Mouse (Mus musculus) CD4-positive naive resting alpha-beta T cell, adult 57 days (primary cell): ENCODE measurements around the gene Sstr1. TPM values are rescaled to one million over a fixed set of nuclear protein-coding genes. Genes with fewer than 3 reads are reported as not detected.

Experiments used
- total RNA-seq: library from RNA; stranded (reverse); gene quantifications from one replicate; pipeline ENCODE4 v1.2.4, GENCODE M21; 2023

Sstr1 gene
- total RNA-seq = not detected

DNA sequence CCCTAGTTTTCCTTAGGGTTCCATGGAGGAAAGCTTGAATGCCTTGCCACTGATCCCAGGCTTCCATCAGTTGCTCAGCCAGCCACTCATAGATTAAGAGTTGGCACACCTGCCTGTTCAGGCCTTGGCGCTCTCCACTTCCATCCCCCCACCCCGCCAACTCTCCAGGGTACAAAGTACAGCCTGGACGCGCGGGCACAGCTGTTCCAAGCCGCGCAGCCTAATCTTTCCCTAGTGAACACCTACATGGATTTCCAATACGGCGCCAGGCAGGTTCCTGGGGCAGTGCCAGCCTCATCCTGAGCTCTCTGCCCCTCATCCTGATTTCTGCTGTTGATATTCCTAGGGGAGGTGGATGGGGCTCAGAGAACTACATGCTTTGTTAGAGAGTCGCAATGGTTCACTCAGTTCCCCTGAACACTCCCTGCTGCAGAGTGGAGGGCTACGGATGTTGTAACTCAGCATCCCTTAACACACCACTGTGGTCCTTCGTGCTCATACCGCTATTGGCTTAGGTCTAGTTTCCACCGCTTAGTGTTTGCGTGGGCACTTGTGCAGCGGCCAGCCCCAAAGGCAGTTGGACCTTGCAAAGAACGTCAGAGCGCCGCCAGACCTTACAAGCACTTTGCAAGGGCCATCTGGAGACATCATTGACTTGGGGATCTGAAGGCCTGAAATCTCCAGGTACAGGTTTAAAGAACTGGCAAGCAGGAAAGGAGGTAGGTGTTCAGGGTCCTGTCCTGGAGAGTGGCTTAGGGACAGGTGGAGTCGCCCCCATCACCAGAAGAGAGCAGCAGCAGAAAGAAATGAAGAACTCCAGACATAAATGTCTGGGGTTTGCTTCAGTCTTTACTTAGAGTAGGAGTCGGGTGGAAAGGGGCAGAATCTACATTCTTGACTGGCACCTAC is at the start of gene Sstr1:
TSS of gene Sstr1 (plus strand) at position 610 of the 909 bp plus-strand sequence.

Other genes with a start within 250 kb of the Sstr1 start
- gene Clec14a, start 57.5 kb downstream of the Sstr1 start, total RNA-seq = 0.15 TPM